Mouse (Mus musculus) fibroblast of lung, adult 2 months (primary cell): Measurements from ENCODE around the gene Spon2.
A peak's percentile ranks its signal among the peaks of the same experiment; 100 is the strongest.

ENCODE experiments used
- DNase-seq: peaks from one replicate; pipeline ENCODE4 v3.0.0-alpha.2; 2011; ENCODE audit warnings: low read depth

Spon2 gene

GRCm38 (mm10) chr5:33218081-33218480 lies at the start of gene Spon2:
Gene Spon2, minus strand, starts transcription at chr5:33218455.
- no peak for DNase-seq

GRCm38 (mm10) chr5:33254416-33254815 lies 36.2 kb upstream of the Spon2 start:
- DNase-seq = no peak

- DNase-seq = no peak
Observed at GRCm38 (mm10) chr5:33248186-33248585, 29.9 kb upstream of the Spon2 start.

GRCm38 (mm10) chr5:33247387-33247786 lies 29.1 kb upstream of the Spon2 start:
- DNase-seq = no peak

- no peak for DNase-seq
Observed at GRCm38 (mm10) chr5:33245701-33246100, 27.4 kb upstream of the Spon2 start.

GRCm38 (mm10) chr5:33244377-33244920 lies 26.2 kb upstream of the Spon2 start:
- DNase-seq = no peak

GRCm38 (mm10) chr5:33239934-33240333 lies 21.7 kb upstream of the Spon2 start:
- no peak for DNase-seq

GRCm38 (mm10) chr5:33239111-33239714 lies 21.0 kb upstream of the Spon2 start:
- DNase-seq = no peak

- DNase-seq = no peak
Observed at GRCm38 (mm10) chr5:33238256-33238645, 20.0 kb upstream of the Spon2 start.

GRCm38 (mm10) chr5:33237600-33238255 lies 19.5 kb upstream of the Spon2 start:
- no peak for DNase-seq

GRCm38 (mm10) chr5:33234391-33235031 lies 16.3 kb upstream of the Spon2 start:
- no peak for DNase-seq

- DNase-seq = no peak
Observed at GRCm38 (mm10) chr5:33232791-33233190, 14.5 kb upstream of the Spon2 start.

- DNase-seq = no peak
Observed at GRCm38 (mm10) chr5:33230285-33230684, 12.0 kb upstream of the Spon2 start.

- DNase-seq = no peak
Observed at GRCm38 (mm10) chr5:33228428-33228827, 10.2 kb upstream of the Spon2 start.

GRCm38 (mm10) chr5:33225673-33226072 lies 7.4 kb upstream of the Spon2 start:
- no peak for DNase-seq

- DNase-seq = no peak
Observed at GRCm38 (mm10) chr5:33224491-33224890, 6.2 kb upstream of the Spon2 start.

GRCm38 (mm10) chr5:33222841-33223744 lies 4.8 kb upstream of the Spon2 start:
- no peak for DNase-seq

GRCm38 (mm10) chr5:33222389-33222788 lies 4.1 kb upstream of the Spon2 start:
- no peak for DNase-seq

GRCm38 (mm10) chr5:33220350-33221044 lies 2.2 kb upstream of the Spon2 start:
- peak; percentile 76 for DNase-seq

GRCm38 (mm10) chr5:33219831-33220230 lies 1.6 kb upstream of the Spon2 start:
- no peak for DNase-seq

GRCm38 (mm10) chr5:33218746-33219449 lies 643 bp upstream of the Spon2 start:
- no peak for DNase-seq
